Mouse (Mus musculus): ENCODE data around the gene Uba52. TPM values are rescaled to one million over a fixed set of nuclear protein-coding genes. Genes with fewer than 3 reads are reported as not detected.
"Not testable (repeated sequence)": the region's sequence is repeated elsewhere in the genome, so short reads cannot be mapped to it uniquely, and the experiment has no call there.

The Uba52 gene
- total RNA-seq, 1 experiment from 2014 or later, result 1,380 TPM

DNA sequence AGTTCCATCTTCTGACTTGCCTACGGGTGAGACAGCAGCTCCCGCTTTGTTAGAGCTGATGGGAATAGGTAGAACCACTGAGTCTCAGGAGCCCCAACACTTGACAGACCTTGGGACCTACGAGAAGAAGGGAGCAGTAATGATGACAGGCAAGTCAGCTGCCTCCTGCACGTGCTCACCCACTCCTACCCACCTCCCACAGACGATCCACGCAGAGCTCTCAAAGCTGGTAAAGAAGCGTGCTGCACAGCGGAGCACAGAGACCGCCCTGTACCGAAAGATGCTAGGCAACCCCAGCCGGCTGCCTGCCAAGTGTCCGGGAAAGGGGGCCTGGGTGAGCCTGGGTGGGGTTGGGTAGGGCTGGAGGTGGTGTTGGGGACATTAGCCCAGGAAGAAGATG lies 23.7 kb upstream of the Uba52 start:
- DNase-seq, result no peak

DNA sequence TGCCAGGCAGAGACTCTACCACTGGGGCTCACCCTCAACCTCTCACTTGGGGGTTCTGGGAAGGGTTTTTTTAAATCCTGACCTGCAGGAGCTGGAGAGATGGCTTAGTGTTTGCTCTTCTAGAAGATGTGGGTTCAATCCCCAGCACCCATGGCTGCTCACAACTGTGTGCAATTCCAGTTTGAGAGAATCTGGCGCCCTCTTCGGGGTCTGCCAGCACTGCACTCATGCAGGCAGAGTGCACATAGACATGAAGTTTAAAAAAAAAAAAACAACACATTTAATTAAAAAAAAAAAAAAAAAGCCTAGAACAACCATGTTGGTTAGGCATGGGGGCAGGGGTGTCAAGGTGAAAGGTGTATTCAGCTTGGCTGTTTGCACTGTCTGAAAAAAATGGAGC lies 19.7 kb upstream of the Uba52 start:
- no peak for DNase-seq

DNA sequence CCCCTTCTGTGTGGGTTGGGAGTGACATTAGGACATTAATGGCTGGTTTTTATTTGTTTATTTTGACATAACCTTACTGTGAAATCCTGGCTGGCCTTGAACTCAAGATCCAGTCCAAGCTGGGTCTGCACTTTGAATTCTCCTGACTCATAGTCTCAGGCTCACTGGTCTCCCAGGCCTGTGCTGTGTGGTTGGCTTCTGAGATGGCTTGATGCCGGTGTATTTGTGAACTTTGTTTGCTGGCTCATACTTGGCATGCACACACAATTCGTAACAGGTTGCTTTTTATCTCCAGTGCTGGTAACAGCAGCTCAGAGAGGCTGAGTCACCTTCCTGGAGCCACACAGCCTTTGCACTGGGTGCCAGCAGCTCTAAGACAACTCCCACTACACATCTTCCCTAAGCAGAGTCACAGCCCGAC lies 19.1 kb upstream of the Uba52 start:
- DNase-seq, result no peak

DNA sequence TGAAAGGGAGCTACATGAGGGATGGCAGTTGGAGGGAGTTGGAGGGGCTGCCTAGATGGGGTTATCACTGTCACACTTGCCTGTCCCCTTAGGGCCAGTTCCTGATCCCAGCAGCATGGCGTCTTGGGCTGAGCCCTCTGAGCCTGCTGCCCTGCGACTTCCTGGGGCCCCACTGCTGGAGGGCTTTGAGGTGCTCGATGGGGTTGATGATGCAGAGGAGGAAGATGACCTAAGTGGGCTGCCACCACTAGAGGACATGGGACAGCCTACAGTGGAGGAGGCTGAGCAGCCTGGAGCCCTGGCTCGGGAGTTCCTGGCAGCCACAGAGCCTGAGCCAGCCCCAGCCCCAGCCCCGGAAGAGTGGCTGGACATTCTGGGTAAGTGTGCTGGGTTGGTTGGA lies 18.7 kb upstream of the Uba52 start:
- DNase-seq, result no peak

DNA sequence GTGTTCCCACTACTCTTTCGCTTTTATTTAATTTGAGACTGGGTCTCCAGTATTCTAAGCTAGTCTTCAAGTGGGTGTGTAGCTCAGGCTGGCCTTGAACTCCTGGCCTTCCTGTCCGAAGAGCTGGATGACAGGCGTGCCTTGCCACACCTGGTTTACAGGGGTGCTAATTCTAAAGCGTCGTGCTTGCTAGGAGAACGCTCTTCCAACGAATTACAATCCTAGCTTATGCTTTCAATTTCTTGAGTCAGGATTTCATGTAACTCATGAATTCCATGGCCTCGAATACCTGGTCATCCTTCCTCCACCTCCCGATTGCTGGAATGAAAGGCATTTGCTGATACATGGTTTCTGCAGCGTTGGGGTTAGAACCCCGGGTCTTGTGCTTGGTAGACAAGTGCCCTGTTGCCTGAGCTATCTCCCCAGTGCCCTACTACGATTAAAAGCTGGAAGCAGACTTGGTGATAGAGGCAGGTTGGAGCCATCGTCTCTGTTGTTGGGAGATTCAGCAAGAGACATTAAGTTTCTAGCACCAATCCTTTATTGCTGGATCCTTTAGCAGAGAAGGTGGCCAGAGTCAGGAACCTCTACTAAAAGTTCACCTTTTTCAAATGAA lies 17.7 kb upstream of the Uba52 start:
- no peak for DNase-seq

DNA sequence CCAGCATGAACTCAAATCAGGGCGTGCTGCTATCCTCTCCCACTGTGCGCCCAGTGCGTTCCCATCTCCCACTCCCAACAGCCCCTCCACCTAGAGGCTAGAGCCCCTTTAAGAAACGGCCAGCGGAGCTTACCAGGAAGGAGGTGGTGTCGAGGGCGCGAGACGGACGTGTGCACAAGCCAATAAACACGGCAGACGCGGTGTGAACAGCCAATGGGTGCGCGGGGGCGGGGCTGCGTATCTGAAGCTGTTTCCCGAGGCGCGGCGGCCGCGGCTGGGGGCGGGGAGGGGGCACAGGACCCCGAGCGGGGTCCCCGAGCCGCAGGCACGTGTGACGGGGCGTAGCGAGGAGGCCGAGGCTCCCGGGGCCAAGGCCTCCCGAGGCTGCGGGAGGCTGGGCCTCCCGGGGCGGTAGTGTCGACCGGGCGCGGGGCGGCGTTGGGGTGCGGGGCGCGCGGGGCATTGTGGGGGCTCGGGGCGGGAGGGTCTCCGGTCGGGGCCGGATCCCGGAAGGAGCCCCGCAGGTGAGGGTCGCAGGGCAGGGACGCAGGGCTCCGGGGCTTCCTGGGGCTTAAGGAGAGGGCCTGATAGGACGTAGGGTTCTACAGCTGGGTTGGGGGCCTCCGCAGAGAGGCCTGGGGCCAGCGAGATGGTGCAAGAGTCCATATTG lies 17.0 kb upstream of the Uba52 start, which contains the start of the genes Fkbp8 and Kxd1:
Gene Fkbp8 (plus strand): TSS at position 213 of the 670 bp plus-strand sequence.
Gene Kxd1 (minus strand): TSS at position 445 of the 670 bp plus-strand sequence.
- DNase-seq, result peak; percentile 97

DNA sequence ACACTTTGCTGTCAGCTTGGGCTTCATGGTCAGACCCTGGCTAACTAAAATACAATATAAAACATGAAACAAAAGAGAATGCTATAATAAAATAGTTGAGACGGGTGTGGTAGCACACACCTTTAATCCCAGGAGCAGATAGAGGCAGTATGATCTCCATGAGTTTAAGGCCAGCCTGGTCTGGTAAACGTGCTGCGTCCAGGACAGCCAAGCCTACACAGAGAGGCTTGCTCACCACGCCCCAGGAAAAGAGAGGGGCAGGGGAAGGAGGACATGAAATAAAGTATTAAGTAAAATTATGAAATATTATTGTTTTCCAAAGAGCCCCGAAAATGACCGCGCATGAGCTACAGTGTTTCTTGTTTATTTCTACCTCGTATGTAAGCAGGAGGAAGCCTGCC lies 16.5 kb upstream of the Uba52 start:
- DNase-seq, result no peak

DNA sequence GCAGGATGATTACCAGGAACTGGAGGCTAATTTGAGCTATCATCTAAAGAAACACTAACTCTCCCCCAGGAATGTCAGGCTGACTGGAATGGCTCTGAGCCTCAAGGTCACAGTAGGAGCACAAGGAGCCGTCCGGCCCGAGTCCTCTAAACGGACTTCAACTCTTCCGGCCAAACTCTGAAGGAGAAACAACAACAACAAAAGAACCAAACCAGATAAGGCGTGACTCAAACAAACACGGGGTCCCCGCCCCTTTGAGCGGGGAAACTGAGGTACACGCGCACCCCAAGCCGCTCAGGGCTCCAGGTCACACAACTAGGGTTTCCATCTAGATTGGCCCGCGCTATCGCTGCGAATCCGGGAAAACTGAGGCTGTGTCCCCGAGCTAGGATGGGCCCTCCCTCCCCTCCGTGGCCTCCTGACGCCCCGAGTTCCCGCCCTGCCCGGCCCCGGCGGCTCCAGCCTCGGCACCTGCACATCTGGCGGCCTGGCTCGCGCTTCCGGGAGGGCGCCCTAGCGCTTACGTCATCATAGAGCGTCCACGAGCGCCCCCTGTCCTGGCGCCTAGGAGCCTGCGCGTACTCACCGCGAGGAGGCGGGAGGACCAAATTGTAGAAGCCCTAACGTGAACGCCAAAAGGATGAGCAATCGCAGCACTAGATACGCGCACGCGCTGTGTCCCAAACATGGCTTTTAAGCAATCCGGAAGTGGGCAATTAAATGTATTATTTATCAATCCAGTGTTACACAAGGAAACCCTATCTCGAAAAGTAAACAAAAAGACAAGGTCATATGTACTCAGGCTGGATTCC lies 12.2 kb upstream of the Uba52 start:
- DNase-seq, result peak; percentile 94

DNA sequence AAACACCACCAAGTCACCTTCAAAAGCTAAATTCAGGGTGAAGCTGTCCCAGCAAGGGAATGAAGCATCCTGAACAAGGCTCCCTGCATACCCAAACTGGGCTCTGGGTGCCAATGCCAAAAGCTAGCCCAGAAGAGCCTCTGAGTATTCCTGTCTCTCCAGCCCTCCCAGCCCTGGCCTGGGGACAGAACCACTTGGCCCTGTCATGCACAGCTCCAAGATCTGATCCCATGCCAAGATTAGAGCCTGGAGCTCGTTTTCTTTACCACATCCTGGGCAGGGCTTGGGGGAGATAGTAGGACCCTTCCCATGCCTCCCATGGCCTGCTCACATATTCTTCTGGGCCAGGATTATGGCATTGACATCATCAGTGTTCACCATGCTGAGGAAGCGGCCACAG lies 9.0 kb upstream of the Uba52 start:
- DNase-seq, result no peak

DNA sequence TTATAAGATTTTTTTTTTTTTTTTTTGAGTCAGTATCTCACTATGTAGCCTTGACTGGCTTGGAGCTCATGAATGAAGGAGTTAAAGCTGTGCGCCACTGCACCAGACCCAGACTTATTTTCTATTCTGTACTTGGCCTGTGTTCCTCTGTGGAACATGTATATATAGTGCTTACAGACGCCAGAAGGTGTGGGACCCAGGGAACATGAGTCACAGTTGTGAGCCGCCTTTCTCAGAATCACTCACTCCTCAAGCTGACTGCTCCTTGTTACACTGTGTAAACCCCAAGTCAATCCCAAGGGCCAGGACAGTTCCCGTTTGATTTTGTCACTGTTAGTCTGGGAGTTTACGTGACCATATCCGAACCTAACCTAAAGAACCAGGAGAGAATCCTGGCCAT lies 8.4 kb upstream of the Uba52 start:
- no peak for DNase-seq

DNA sequence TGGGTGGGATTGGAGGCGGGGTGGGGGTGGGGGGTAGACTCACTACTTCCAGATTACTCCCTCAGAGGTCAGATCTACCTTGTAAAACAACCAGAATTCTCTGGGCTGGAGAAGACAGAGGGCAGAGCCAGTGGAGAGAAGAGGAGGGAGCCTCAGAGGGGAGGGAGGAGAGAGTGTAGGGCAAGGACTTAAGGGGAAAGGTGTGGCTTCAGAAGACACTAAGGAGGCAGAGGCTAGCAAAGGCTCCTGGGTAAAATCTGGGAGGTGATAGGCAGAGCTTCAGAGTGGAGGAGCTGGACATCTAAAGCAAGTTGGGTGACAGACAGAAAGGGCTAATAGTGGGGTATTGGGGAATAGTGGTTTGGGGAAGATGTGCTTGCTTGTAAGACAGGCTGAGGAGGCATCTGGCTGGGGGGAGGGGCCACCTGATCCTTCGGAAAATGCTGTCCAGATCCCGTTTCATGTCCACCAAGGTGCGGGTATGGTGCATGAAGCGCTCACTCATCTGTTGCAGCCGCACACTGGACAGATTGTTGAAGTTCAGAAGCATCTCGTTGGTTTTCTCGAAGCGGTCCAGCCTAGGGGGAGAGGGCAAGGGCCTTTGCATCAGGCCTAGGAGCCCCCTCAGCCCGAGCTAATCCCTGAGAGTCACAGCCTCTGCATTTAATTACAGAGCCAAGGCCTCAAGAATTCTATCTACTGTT lies 7.5 kb upstream of the Uba52 start:
- no peak for DNase-seq

DNA sequence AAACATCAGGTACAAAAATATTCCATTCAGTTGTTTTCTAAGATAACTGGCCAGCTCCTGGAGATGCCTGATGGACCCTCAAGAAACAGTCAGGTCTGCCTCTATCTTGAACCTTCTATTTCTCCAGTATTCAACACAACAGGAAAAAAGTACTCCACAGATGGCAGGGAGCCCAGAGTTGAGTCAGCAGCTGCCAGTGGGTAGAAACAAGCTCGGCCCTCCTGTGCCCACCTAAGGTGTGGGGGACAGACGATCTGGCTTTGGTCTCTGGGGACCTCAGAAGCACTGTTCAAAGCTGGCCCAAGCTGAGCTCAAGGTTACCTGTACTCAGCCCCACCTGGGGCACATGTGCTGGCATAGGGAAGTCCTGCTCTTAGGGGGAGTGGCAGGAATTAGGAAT lies 2.8 kb upstream of the Uba52 start:
- peak; percentile 83 for DNase-seq

DNA sequence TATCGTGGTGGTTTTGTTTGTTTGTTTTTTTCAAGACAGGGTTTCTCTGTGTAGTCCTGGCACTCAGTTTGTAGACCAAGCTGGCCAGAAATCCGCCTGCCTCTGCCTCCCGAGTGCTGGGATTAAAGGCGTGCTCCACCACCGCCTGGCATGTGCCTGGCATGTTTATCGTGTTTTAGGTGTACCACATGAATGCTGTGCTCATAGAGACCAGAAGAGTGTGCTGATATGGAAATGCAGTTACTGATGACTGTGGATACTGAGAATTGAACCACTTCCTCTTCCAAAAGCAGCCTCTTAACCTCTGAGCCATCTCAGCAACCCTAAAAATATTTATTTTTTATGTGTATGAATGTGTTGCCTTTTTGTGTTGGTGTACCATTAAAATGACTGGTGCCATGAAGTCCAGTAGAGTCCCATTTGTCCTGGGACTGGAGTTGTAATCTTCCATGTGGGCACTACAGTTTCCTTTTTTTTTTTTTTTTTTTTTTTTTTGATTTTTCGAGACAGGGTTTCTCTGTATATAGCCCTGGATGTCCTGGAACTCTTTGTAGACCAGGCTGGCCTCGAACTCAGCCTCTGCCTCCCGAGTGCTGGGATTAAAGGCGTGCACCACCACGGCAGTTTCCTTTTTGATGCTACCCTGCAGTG lies 1.8 kb upstream of the Uba52 start:
- no peak for DNase-seq

DNA sequence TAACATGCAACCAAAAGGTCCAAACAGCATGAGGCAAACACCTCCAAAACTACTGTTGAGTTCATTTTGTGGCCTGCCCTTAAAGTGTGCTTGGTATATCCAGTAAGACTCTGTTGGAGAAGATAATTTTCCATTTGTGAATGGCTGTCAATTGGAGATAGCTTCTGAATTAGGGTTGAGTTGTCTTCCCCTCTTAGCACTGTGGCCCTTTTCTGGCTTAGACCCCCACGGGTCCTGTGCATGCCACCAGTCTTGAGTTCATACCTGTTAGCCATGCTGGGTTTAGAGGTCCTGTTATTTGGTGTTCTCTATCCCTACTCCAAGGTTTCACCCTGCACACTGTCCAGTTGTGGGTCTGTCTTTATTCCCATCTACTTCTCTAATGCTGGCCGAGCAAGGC lies 1.2 kb upstream of the Uba52 start:
- no peak for DNase-seq

DNA sequence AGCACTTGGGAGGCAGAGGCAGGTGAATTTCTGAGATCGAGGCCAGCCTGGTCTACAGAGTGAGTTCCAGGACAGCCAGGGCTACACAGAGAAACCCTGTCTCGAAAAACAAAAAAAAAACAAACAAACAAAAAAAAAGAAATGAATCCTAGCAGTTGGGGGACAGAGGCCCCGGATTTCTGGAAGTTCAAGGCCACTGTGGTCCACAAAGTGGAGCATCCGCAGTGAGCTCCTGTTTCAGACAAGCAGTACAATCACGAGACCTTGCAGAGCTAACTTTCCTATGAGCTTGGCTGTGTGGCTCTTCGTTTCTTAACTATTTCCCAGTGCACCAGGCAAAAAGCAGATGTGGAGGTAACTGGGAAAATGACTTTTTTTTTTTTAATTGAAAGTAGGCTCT lies 573 bp upstream of the Uba52 start:
- DNase-seq, result not testable (repeated sequence)

DNA sequence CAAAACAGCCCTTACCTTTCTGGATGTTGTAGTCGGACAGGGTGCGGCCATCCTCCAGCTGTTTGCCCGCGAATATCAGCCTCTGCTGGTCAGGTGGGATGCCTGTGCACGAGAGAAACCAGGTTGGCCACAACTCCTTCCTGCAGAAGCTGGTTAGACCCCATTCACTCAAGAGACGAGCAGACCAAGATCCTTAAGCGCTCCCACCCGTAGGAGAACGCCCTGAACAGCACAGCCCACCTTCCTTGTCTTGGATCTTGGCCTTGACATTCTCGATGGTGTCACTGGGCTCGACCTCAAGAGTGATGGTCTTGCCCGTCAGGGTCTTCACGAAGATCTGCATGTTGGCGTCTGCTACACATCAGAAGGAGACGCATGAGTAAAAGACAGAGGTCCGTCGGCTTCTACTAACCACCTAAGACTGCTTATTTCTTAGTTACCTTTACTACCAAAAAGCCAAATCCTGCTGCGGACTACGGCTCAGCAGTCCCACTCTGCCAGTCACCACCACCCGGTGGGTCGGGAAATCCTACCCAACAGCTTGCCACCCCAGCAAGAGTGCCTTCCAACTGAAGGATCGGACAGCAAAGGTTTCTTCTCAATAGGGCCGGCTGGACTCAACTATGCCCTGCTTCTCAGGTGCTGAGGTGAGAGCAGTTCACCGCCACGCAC lies 1.2 kb downstream of the Uba52 start:
- DNase-seq, result no peak

DNA sequence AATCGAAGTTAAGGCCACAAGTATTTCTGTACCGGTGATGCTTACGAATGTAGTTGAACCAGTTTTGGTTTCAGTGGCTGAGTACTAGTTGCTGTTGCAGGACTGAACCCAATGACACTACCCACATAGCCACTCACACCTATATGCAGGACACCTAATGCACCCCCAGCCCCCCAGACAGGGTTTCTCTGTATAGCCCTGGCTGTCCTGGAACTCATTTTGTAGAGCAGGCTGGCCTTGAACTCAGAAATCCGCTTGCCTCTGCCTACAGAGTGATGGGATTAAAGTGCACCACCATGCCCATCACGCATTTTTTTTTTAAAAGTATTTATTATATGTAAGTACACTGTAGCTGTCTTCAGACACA lies 3.6 kb downstream of the Uba52 start:
- no peak for DNase-seq

DNA sequence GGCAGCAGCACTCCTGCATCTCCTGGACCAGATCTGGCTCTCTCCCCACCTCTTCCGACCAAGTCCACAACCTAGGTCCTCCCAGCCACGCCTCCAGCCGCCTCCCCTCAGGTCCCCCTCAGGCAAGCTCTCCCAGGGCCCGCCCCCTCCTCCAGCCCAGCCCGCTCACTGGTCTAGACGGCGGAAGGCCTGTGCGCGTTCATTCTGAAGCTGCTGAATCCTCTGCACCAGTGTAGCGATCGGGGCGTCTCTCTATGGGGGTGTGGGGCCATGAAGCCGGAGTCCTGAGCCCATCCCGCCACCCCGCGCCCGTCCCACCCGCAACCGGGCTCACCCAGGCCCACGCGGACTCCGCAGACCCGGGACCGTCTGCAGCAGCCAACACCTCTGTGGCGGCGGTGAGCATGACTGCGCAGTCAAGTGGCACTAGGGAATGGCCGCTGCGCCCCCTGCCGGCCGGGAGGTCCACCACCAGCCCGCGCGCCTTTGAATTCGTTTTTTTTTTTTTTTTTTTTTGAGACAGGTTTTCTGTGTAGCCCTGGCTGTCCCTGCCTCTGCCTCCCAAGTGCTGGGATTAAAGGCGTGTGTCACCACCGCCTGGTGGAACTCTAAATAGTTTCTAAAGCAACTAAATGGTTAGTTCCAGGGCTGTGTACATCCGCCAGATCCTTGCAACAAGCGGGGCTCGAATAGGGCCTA lies 4.1 kb downstream of the Uba52 start, which contains the start of gene Rex1bd:
Gene Rex1bd (minus strand): TSS at position 425 of the 699 bp plus-strand sequence.
- DNase-seq, result peak; percentile 93

DNA sequence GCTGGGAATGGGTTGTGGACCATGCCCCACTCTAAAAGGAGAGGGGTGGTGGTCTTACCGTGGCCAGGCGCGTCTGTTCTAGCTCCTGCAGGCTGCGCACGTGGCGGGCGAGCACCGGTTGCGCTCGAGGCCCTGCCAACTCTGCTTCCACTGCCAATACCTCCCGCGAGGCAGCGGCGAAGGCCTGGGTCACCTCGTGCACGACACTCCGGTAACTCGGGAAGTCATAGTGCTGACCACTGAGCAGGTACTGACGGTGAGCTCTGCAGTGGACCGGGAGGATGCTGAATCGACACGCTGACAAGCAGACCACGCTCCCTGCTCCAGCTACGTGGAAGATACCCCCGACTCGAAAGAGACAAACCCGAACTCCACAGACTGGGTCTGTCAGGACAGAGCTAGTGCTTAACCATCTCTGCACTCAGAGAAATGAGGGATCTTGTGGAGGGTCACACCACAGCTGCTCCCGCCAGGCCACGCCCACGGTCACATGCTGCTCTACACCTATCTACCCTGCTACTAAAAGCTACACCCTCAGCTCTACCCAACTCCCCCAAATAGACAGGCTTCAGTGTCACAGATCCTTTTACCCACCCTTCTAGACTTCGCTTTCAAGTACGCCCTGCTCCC lies 4.8 kb downstream of the Uba52 start:
- DNase-seq, result peak; percentile 38

DNA sequence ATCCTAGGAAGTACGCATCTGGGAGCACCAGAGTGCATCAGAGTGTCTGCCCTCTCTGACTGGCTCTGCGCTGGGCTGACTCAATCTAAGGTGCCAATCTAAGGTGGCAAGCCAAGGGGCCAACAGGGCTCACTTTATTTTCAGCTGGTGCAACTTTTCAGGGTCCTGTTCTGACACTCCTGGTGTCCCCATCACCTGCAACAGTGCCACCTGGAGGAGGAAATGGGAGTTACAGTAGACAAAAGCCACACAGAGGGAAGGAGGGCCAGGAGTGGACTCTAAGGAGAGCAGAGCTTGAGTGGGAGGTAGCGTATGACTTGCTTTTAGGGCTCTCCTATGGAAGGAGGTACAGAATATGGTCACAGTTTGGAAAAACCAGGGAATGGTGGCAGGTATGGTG lies 5.8 kb downstream of the Uba52 start:
- peak; percentile 72 for DNase-seq
